9 mouse cellular contexts compared by ENCODE assay signal in genomic region chr10:69907795-69908764, GRCm38 (mm10).
DNase-seq lines count a peak whose midpoint lies in the region; ATAC-seq and TF ChIP-seq lines count a peak whose summit lies in the region.
"Had no signal": no experiment of that assay in that cellular context is flagged by ENCODE, and none has a peak within 500 bp of the region (broad histone marks: within the 10 kb centered on the region; RNA-seq: fewer than 3 reads in every experiment).

No protein-coding gene starts in this region.

- no peak overlapping the region for H3K9ac ChIP-seq in forebrain, postnatal 0 days

- no peaks in the 10 kb centered on the region for H3K9me3 ChIP-seq in forebrain, postnatal 0 days (ENCODE audit: low read length)

- WGBS in forebrain, postnatal 0 days = 49% methylated on average over 12 of the region's 12 CpGs

- H3K27ac ChIP-seq in forebrain, postnatal 0 days (ENCODE audit: low read depth, low read length) = no peak overlapping the region

- H3K4me2 ChIP-seq in forebrain, postnatal 0 days (ENCODE audit: low read depth) = no peak overlapping the region

- DNase-seq in lung, adult 18-20 months = peak; percentile 28 to 51
- no peak for DNase-seq in lung, postnatal 25 days (ENCODE audit: low spot score)
- peak; percentile 88 for DNase-seq in R1 (ENCODE audit: low read depth, low spot score)
- no peak for DNase-seq in gastrocnemius, postnatal 36 days
- no peak for DNase-seq in forebrain, postnatal 0 days
- DNase-seq: gastrocnemius, postnatal 14 days; thymus, postnatal 14 days had no signal

- intact Hi-C loops in gastrocnemius, postnatal 36 days (cut with DNase I) = no loop called here

- no peaks in the 10 kb centered on the region for H3K27me3 ChIP-seq in forebrain, postnatal 0 days (ENCODE audit: insufficient read depth, low read length)

- peak; percentile 91 for ATAC-seq in erythroid progenitor cell, adult 5-6 weeks (replicated peaks; ENCODE audit: low FRiP score, poor library complexity, severe bottlenecking)
- peak; percentile 90 for ATAC-seq in megakaryocyte progenitor cell, adult 5-6 weeks (replicated peaks; ENCODE audit: poor library complexity)
- ATAC-seq in forebrain, postnatal 0 days = no peak

- no peak for TF ChIP-seq CTCF in forebrain, postnatal 0 days (IDR thresholded peaks at IDR 0.05; ENCODE audit: low read depth)

- no peak overlapping the region for H3K4me3 ChIP-seq in forebrain, postnatal 0 days (ENCODE audit: low read depth, low read length)

- no peaks in the 10 kb centered on the region for H3K4me1 ChIP-seq in forebrain, postnatal 0 days (ENCODE audit: insufficient read depth)

- peaks cover 13% of the 10 kb centered on the region for H3K36me3 ChIP-seq in forebrain, postnatal 0 days (ENCODE audit: insufficient read depth)

Comparison
In these comparisons a context has a peak if more than half of its experiments do, and no peak if none do; other contexts are left out.
1. DNase-seq: peak in lung, adult 18-20 months (2 of 2) and R1 (single experiment); none in lung, postnatal 25 days (single experiment), gastrocnemius, postnatal 36 days (0 of 2) and forebrain, postnatal 0 days (single experiment).